Mouse (Mus musculus) left cerebral cortex, adult 9 months (tissue): ENCODE data around the gene Arf4.

Experiments
- DNase-seq, 2 experiments: peaks; one replicate each; pipeline ENCODE4 v3.0.0; 2022; ENCODE audit warnings: low spot score in 2 of 2

Arf4 gene

GRCm38 (mm10) chr14:26637851-26638707 lies at the start of gene Arf4:
TSS of gene Arf4 (plus strand) at chr14:26638074.
- peak; percentile 98 for DNase-seq

- DNase-seq: no peak
Measured at GRCm38 (mm10) chr14:26591353-26591752, 46.5 kb upstream of the Arf4 start.

GRCm38 (mm10) chr14:26593281-26593895 lies 44.5 kb upstream of the Arf4 start:
- DNase-seq: no peak

- no peak for DNase-seq
Measured at GRCm38 (mm10) chr14:26595167-26595566, 42.7 kb upstream of the Arf4 start.

- DNase-seq: no peak
Measured at GRCm38 (mm10) chr14:26595695-26596365, 42.0 kb upstream of the Arf4 start.

GRCm38 (mm10) chr14:26605354-26605753 lies 32.5 kb upstream of the Arf4 start:
- no peak for DNase-seq

- DNase-seq: no peak
Measured at GRCm38 (mm10) chr14:26609674-26610073, 28.2 kb upstream of the Arf4 start.

- DNase-seq: no peak
Measured at GRCm38 (mm10) chr14:26610689-26611088, 27.2 kb upstream of the Arf4 start.

GRCm38 (mm10) chr14:26625301-26625700 lies 12.6 kb upstream of the Arf4 start:
- no peak for DNase-seq

- DNase-seq: no peak
Measured at GRCm38 (mm10) chr14:26626605-26627140, 11.2 kb upstream of the Arf4 start.

- peak in 1 of 2 experiments; percentile 44 for DNase-seq
Measured at GRCm38 (mm10) chr14:26637025-26637850, 636 bp upstream of the Arf4 start.

- DNase-seq: peak in 1 of 2 experiments; percentile 16
Measured at GRCm38 (mm10) chr14:26638708-26639084, 822 bp downstream of the Arf4 start.

- no peak for DNase-seq
Measured at GRCm38 (mm10) chr14:26639251-26639650, 1.4 kb downstream of the Arf4 start.

- DNase-seq: no peak
Measured at GRCm38 (mm10) chr14:26639961-26640360, 2.1 kb downstream of the Arf4 start.

GRCm38 (mm10) chr14:26643006-26643624 lies 5.2 kb downstream of the Arf4 start:
- no peak for DNase-seq

- DNase-seq: no peak
Measured at GRCm38 (mm10) chr14:26645989-26646650, 8.2 kb downstream of the Arf4 start.

- DNase-seq: no peak
Measured at GRCm38 (mm10) chr14:26647811-26648210, 9.9 kb downstream of the Arf4 start.

- no peak for DNase-seq
Measured at GRCm38 (mm10) chr14:26651901-26652300, 14.0 kb downstream of the Arf4 start.

GRCm38 (mm10) chr14:26658178-26658577 lies 20.3 kb downstream of the Arf4 start:
- no peak for DNase-seq

- DNase-seq: no peak
Measured at GRCm38 (mm10) chr14:26660233-26660632, 22.4 kb downstream of the Arf4 start.
